Mouse (Mus musculus) lung, postnatal 10 days (tissue): ENCODE measurements around the gene Unc13d.
A peak's percentile ranks its signal among the peaks of the same experiment; 100 is the strongest.
"Not testable (repeated sequence)": the region's sequence is repeated elsewhere in the genome, so short reads cannot be mapped to it uniquely, and the experiment has no call there.

Source experiments
- DNase-seq: peaks from one replicate; pipeline ENCODE4 v3.0.0; 2021

Unc13d gene

GRCm38 (mm10) chr11:116020519-116020922, 57.2 kb downstream of the Unc13d start:
- peak; percentile 52 for DNase-seq

DNA sequence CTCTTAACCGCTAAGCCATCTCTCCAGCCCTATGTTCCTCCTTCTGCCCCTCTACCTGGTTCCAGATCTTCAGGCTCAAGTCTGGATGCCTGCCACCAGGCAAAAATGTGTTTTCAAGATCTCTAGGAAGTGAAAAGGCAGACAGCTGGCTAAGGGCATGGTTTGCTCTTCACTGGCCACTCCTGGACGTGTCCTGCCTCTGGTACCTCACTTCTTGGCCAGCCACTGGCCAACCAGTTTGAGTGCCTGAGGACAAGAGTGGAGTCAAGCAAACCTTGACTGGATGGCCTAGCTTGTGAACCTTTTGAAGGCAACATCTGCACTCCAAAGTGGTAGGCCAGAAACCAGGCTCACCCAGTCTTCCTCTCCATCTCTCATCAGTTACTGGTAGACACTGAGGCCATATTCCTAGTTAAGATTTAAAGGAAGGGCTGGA, 57.8 kb downstream of the Unc13d start:
- peak; percentile 64 for DNase-seq

DNA sequence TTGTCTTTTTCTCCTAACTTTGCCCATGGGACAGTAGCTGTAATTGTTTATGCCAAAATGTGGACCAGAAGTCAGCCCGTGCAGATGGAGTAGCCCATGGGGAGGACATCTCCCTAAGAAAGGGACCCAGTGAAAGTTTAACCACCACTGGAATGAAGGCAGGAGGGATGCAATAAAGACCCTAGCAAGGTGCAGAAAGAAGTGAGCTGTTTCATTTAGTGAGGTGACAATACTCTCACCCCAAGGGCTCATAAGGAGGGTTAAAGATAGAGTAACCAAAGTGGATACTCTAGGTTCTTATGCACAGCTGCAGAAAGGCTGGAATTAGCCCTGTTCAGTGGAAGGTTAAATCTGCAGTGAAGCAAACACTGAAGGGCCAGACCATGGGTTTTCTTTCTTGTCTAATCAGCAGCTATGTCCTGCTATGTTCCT, 58.4 kb downstream of the Unc13d start:
- no peak for DNase-seq

DNA sequence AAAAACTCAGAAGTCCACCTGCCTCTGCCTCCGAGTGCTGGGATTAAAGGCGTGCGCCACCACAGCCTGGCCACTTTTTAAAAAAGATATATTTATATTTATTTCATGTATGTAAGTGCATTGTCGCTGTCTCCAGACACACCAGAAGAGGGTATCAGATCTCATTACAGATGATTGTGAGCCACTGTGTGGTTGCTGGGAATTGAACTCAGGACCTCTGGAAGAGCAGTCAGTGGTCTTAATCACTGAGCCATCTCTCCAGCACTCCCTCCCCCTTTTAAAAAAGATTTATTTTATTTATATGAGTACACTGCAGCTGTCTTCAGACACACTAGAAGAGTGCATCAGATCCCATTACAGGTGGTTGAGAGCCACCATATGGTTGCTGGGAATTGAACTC, 58.9 kb downstream of the Unc13d start:
- not testable (repeated sequence) for DNase-seq

- peak; percentile 76 for DNase-seq
Measured at GRCm38 (mm10) chr11:116018106-116018505, 59.7 kb downstream of the Unc13d start.

DNA sequence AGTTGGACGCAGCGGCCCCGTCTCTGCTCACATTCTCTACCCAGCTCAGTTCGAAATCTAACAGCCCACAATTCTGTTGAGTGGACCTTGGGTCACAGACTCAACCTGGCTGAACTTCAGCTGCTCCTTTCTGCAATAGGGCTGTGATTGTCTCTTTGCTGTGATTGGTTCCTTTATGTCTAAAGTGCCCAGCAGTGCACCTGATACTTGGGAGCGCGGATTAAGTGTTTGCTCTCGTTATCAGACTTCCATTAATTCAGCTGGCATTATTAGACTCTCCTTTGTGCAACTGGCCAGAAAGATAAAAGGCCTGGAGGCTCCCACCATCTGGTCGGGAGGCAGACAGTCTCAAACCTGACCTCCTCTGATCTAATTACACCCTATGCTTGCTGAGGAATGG, 62.9 kb downstream of the Unc13d start:
- DNase-seq: no peak

GRCm38 (mm10) chr11:116012262-116012947, 65.4 kb downstream of the Unc13d start, which contains the start of gene Galk1:
Gene Galk1, minus strand, starts transcription at chr11:116012719.
- DNase-seq: peak; percentile 96
